13 mouse cellular contexts compared by ENCODE assay signal in the genomic region with DNA sequence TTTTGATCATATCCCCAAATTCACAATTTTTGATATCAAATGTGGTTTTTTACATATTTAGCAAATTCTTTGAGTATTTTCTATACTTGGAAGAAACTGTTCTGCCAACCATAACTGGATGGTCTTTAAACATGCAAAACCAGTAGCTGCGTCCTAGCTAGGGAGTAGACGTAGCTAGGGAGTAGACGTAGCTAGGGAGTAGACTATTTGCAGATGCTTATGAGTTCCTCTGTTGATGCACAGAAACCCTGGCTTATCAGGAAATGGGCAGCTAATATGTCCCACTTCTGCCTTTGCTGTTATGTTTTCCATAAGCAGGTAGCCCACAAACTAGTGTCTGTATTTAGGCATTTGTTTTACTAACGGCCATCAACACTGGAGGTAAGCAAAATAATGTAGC.
"Had no signal": no experiment of that assay in that cellular context is flagged by ENCODE, and none has a peak within 500 bp of the region (broad histone marks: within the 10 kb centered on the region; RNA-seq: fewer than 3 reads in every experiment).

No protein-coding gene starts in this region.

- H3K9ac ChIP-seq: limb, embryonic 13.5 days; midbrain, embryonic 15.5 days; neural tube, embryonic 12.5 days had no signal

- H3K27ac ChIP-seq: kidney, postnatal 0 days; limb, embryonic 13.5 days; midbrain, embryonic 10.5 days; midbrain, embryonic 15.5 days; neural tube, embryonic 12.5 days had no signal

- H3K4me3 ChIP-seq: limb, embryonic 13.5 days; midbrain, embryonic 10.5 days; midbrain, embryonic 15.5 days; neural tube, embryonic 12.5 days had no signal

- H3K36me3 ChIP-seq: limb, embryonic 13.5 days; midbrain, embryonic 10.5 days; midbrain, embryonic 15.5 days; neural tube, embryonic 12.5 days had no signal

- DNase-seq: kidney, adult 11 months; kidney, adult 9 months; left cerebral cortex, postnatal 4 days; lung, adult 18-20 months; retina, postnatal 1 day; right cerebral cortex, postnatal 4 days; spleen, adult 18-20 months; thymus, postnatal 36 days had no signal

- H3K4me1 ChIP-seq: limb, embryonic 13.5 days; midbrain, embryonic 10.5 days; midbrain, embryonic 15.5 days; neural tube, embryonic 12.5 days had no signal

- ATAC-seq: midbrain, embryonic 15.5 days had no signal

- H3K27me3 ChIP-seq: limb, embryonic 13.5 days; midbrain, embryonic 15.5 days; neural tube, embryonic 12.5 days had no signal

- H3K4me2 ChIP-seq: limb, embryonic 13.5 days; midbrain, embryonic 15.5 days; neural tube, embryonic 12.5 days had no signal

- H3K9me3 ChIP-seq: limb, embryonic 13.5 days; midbrain, embryonic 10.5 days; midbrain, embryonic 15.5 days; neural tube, embryonic 12.5 days had no signal
